Mouse (Mus musculus): Measurements from ENCODE around the gene Skp1a. TPM values are rescaled to one million over a fixed set of nuclear protein-coding genes. Genes with fewer than 3 reads are reported as not detected.

The Skp1a gene
- total RNA-seq, 1 experiment from 2014 or later, result 351 TPM

DNA sequence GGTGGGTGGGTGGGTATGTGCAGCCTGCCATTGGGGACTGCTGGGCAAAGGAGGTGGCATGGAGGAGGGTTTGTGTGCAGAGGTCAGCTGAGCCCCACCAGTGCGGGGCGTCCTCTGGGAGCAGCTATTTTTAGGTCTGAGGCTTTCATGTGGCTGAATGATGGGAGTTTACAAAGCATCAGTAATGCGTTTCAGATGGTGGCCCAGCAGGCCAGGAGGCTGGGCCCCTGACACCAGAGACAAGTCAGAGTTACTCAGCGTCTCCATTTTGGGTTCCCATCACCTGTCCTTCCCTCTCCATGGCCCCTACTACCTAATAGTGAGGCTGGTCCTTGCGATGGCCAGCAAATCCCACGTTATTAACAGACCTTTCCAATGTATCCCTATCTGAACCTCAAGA lies 40.8 kb downstream of the Skp1a start:
- ATAC-seq (replicated peaks in 1 of 2; ENCODE audit: insufficient read depth in 1 of 2, low FRiP score in 2 of 2, low TSS enrichment in 1 of 2, low read depth in 1 of 2, poor library complexity in 2 of 2, severe bottlenecking in 2 of 2), result no peak

DNA sequence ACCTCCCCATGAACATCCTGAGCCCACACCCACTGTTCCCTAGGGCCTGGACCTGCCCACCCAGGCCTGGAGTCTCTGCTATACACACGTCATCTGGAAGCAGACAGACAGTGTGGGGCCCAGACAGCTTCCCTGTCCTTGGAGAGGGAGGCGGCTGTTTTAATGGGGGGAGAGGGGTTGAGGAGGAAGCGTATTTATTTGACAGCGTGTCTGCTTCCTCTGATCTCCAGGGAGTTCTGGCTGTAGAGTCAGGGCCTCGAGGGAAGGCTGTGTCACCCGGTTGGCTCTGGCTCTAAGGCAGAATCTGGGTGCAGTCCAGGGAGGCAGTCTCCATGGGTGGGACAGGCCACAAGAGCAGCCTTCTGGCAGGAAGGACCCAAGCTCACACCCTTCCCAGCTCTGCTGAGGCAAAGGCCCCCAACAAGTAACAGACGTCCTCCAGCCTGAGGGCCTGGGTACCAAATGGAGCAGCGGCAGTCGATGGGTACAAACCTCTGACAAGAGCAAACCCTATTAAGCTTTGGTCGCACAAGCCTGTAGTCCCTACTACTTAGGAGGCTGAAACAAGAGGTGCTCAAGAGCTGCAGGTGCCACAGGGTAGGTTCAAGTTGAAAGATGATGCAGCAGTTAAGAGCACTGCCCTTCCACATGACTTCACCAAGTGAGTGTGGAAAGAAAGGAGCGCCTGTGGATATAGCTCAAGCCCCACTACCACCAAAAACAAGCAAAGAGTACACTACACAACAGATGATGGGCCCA lies 41.6 kb downstream of the Skp1a start:
- peak; percentile 17 to 26; a peak in 2 of 4 replicates for ATAC-seq (replicated peaks in 1 of 2; ENCODE audit: insufficient read depth in 1 of 2, low FRiP score in 2 of 2, low TSS enrichment in 1 of 2, low read depth in 1 of 2, poor library complexity in 2 of 2, severe bottlenecking in 2 of 2)

DNA sequence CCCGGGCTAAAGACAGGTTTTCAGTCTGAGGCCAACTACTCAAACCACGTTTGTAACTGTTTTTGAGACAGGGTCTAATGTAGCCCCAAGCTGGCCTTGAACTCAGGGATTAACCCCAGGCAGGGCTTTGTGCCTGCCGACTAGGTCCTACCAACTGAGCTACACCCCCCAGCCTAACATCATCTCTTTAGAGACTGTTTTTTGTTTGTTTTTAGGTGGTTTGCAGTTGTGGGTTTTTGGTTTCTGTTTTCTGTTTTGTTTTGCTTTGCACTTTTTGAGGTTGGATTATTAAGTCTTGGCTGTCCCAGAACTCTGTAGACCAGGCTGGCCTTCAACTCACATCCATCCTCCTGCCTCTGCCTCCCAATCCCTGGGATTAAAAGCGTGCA lies 42.1 kb downstream of the Skp1a start:
- no peak for ATAC-seq (replicated peaks in 1 of 2; ENCODE audit: insufficient read depth in 1 of 2, low FRiP score in 2 of 2, low TSS enrichment in 1 of 2, low read depth in 1 of 2, poor library complexity in 2 of 2, severe bottlenecking in 2 of 2)

DNA sequence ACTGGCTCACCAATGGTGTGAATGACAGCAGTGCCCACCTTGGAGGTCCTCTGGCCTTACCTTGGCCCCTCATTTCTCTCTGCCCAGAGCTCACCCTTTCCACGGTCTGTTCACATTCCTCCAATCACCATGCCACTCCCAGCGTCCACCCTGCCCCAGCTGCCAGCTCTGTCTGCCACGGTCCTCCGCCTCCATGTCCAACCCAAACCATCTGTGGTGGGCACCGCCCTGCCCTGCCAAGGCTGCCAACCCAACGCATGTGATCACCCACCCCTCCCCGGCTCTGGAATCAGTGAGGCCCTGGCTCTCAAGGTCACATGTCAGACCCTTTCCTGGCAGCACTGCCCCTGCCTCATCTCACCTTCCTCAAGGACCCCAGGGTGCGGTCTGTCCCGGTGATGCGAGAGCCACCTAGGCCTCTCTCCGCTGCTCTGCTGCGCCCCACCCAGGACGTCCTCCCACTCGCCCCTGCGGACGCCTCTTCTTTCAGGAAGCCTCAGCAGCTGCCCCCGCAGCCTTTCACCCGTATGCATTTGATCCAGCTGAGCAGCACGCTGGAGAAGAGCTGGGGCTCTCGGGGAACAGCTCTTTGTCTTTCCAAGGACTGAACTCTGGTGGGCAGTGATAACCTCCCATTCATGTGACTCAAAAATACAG lies 42.8 kb downstream of the Skp1a start:
- no peak for ATAC-seq (replicated peaks in 1 of 2; ENCODE audit: insufficient read depth in 1 of 2, low FRiP score in 2 of 2, low TSS enrichment in 1 of 2, low read depth in 1 of 2, poor library complexity in 2 of 2, severe bottlenecking in 2 of 2)

DNA sequence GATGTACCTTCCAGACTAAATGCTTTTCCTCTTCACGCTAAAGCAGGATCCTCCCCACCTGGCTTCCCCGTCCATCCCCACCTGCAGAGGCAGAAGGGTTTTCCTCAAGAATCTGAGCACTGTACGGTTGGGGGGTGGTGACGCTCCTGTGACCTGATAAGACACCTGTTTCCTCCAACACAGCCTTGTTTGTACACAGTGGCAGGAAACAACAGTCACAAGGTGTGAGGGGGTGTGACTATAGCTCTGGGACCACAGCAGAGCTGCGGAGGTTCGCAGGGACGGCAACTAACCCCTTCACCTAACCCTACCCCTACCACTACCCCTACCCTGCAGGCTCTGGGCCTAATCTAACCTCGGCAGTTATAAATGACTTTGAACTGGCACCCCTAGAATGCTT lies 43.6 kb downstream of the Skp1a start:
- no peak for ATAC-seq (replicated peaks in 1 of 2; ENCODE audit: insufficient read depth in 1 of 2, low FRiP score in 2 of 2, low TSS enrichment in 1 of 2, low read depth in 1 of 2, poor library complexity in 2 of 2, severe bottlenecking in 2 of 2)

DNA sequence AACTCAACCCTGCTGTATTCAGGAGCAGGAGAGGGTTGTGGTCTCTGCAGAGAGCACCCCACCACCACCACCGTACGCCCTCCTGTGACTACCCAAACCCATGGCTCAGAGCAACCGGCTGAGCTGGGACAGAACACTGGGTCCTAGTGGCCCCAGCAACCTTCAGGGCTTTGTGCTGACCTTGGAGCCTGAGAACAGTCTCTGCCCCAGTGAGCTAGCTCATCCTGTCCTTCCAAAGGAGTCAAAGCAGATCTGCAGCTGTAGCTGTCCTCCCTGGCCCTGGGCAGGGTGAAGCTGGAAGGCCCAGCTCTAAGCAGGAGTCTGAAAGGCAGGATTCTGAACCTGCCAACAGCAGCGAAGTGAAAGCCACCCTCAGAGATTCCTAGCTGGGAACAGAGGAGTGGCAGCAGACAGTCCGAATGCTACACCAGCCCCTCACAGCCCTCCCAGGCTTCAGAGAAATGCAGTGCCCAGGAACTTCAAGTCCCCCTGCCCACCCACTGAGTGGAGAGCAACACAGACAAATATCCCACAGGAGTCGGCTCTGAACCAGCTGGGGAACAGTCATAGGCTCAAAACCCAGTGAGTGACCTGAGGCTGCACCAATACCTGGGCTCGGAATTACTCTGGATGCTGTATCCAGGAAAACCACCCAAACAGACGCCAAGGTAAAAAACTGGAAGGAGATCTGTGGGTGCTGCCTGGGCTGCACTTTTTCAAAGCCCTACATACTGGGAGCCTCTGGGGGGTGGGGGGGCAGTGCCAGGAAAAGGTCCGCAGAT lies 44.2 kb downstream of the Skp1a start:
- no peak for ATAC-seq (replicated peaks in 1 of 2; ENCODE audit: insufficient read depth in 1 of 2, low FRiP score in 2 of 2, low TSS enrichment in 1 of 2, low read depth in 1 of 2, poor library complexity in 2 of 2, severe bottlenecking in 2 of 2)

DNA sequence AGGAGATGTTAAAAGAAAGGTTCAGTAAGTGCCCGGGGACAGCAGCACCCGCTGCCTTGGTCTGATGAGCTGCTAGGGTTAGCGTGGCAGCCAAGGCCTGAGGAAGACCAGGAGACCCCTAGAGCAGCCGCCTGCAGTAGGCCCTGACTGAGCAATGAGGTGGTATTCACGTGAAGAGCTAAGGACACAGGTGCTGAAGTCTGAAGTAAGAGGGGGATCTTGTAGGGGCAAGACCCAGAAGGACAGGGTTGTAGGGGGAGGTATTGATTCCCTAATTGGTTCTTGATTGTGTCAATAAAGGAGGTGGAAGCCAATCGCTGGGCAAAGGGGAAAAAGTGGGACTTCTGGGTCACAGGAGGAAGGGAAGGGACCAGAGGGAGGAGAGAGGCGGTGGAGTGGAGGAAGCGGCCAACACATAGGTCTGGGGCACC lies 45.2 kb downstream of the Skp1a start:
- no peak for ATAC-seq (replicated peaks in 1 of 2; ENCODE audit: insufficient read depth in 1 of 2, low FRiP score in 2 of 2, low TSS enrichment in 1 of 2, low read depth in 1 of 2, poor library complexity in 2 of 2, severe bottlenecking in 2 of 2)

DNA sequence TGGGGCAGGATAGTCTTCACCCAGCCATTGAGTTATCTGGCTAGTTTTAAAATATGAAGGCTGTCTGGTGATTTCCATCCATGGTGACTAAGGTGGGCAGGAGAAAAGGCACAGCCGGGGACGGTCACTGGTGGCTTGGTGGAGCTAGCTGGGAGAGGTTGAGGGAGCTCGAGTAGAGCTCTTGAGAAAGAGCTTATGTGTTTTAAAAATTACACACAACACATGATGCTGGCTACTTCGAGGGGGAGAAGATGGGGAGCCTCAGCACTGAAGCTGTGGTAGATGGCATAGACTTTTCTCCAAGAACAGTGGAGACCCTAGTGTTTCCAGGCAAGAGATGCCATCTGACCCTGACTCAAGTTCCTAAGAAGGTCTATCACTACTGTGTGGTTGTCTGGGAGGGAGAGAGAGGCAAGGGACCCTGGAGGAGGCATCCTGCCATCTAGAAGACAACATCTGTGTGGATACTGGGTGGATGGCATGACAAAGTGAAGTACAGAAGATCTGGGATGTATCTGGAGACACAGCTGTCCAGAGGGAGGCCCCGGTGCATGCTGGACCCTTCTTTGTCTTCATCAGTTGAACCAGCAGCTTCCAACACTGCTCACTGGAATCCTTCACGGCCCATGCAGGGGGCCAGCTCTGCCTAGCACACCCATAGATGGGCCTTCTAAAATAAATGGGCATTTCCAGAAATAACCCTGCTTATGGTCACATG lies 45.8 kb downstream of the Skp1a start:
- ATAC-seq (replicated peaks in 1 of 2; ENCODE audit: insufficient read depth in 1 of 2, low FRiP score in 2 of 2, low TSS enrichment in 1 of 2, low read depth in 1 of 2, poor library complexity in 2 of 2, severe bottlenecking in 2 of 2), result no peak

DNA sequence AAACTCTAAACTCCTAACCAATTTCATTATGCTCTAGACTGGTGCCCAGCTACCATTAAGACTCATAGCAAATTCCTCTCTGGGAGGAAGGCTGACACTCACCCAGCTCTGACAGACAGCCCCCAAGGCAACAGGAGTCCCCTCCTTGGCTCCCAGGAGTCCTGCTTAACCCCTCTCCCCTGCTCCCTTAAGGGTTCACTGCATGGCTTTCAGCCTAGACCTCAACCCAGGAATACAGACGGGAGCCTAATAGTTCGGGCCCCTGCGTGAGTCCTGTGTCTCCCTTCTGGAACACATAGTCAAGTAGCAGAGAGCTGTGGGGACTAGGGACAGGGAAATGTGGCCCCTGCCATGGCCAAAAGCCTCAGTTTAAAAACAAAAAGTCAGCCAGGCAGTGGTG lies 46.4 kb downstream of the Skp1a start:
- ATAC-seq (replicated peaks in 1 of 2; ENCODE audit: insufficient read depth in 1 of 2, low FRiP score in 2 of 2, low TSS enrichment in 1 of 2, low read depth in 1 of 2, poor library complexity in 2 of 2, severe bottlenecking in 2 of 2), result no peak

DNA sequence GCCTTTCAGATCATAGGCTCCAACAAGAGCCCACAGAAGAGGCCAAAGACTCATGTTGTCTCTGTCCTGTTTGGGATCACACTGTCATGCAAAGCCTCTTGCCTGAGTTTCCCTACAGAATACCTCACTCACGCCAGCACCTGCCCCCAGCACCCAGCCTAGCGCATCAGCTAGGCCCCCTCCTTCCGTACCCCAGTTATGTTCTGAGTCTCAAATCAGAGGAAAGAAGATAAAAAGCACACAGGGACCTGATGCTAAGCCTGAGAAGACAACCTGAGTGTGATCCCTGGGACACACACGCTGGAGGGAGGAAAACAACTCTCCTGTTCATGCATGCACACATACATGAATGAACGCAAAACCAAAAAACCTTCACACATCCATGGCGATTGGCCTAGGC lies 47.2 kb downstream of the Skp1a start:
- no peak for ATAC-seq (replicated peaks in 1 of 2; ENCODE audit: insufficient read depth in 1 of 2, low FRiP score in 2 of 2, low TSS enrichment in 1 of 2, low read depth in 1 of 2, poor library complexity in 2 of 2, severe bottlenecking in 2 of 2)

DNA sequence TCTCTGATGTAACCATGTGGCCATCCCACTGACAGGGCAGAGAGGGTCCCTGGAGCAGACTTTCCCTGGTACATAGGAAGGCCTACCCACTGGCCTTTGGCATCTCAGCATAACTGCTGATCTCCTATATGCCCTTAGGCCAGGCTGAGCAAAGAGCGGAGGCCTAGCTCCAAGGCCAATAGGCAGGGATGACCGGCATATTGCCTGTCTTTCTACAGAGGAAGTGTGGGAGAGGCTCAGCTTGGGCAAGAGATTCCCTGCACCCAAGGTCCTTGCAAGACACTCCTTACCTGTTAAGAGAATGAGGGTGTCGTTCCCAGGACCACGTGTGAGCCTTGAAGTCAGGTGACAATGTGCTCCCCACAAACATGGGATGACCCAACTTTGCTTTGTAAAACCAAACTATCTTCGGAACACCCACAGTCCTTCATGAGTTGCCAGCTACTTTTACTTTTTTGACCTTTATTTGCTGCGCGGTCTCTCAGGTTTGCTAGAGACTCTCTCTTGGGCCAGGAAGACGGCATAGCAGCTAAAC lies 47.9 kb downstream of the Skp1a start:
- ATAC-seq (replicated peaks in 1 of 2; ENCODE audit: insufficient read depth in 1 of 2, low FRiP score in 2 of 2, low TSS enrichment in 1 of 2, low read depth in 1 of 2, poor library complexity in 2 of 2, severe bottlenecking in 2 of 2), result no peak

DNA sequence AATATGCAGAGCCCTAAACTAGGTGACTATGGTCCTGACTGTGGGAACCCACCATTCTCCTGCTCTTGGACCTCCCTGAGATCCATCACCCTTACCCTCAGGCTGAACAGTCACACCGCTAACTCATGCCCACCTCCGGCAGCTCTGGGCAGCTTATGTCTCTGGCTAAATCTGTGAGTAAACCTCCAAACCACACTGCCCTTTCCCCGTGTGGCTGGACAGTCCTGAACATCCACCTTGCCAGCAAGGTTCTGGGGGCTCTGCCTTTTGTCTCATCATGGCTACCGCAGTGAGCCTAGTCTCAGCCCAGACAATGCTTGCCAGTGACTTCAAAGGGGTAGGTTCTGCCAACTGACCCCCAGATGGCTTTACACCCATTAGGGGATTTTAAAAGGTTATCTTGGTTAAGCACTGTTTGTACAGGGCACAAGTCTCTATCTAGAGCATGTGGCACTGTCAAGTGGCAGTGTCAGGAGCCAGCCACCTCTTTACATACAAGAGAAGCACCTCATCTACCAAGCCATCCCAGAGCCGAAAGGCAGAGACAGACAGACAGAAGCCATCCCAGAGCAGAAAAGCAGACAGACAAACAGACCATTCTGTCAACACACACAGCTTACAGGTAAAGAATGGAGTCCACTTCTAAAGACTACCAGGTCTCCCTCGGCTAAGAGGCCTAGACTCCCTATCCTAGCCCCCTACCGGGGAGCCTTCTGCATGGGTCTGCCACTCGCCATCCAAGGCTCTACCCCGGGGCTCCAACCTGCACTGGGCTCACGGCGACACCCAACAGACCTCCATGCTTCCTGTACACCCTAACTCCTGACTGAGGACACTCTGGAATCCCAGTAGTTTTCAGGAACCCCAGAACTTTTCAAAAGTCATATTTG lies 49.0 kb downstream of the Skp1a start:
- no peak for ATAC-seq (replicated peaks in 1 of 2; ENCODE audit: insufficient read depth in 1 of 2, low FRiP score in 2 of 2, low TSS enrichment in 1 of 2, low read depth in 1 of 2, poor library complexity in 2 of 2, severe bottlenecking in 2 of 2)

DNA sequence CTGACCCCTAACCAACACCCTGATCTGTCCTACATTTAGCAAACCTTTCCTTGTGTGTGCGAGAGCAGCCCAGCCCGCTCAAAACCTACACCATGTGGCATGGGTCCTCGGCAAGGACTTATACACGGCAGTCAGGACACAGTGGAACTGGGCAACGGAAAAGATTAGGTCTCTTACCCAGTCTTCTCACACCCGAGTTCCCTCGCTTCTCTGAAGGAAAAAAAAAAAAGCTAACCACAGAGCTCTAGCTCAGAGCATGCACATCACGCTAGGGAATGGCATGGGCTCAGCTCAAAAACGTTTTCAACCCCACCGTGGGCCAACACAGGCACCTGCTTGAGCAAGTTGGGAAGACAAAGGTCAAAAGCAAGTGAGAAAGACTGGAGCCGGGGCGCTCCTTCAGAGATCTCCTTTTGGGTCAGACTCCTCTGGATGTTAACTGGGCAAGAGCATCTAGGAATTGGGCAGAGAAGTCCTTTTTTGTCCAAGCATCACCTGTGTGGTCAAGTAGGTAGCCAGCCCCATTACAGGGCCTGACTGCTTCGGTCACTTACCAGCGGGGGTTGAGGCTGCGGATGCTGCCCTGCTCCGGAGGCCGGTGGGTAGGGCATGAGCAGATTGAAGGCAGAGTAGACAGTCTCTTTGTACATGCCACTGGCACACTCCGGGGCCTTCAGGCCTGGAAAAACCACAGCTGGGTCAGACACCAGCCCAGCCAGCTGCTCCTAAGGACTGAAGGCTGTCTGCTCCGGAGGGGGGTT lies 50.0 kb downstream of the Skp1a start:
- ATAC-seq (replicated peaks in 1 of 2; ENCODE audit: insufficient read depth in 1 of 2, low FRiP score in 2 of 2, low TSS enrichment in 1 of 2, low read depth in 1 of 2, poor library complexity in 2 of 2, severe bottlenecking in 2 of 2), result no peak

DNA sequence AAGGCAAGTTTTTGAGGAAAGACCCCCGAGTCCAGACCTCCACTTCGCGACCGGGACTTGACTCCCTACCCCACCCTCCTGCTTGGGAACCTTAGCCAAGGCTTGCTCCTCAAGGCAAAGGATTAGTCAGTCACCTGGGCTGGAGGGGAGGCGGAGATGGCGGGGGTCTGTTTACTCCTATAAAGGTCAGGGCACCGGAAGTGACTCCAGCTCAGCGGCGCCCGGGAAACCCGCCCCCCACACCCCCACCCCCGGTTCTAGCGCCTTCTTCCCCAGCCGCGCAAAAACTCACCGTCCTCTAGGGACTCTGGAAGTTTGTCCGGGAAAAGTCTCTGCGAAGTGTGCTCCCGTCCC lies 50.6 kb downstream of the Skp1a start:
- ATAC-seq (replicated peaks in 1 of 2; ENCODE audit: insufficient read depth in 1 of 2, low FRiP score in 2 of 2, low TSS enrichment in 1 of 2, low read depth in 1 of 2, poor library complexity in 2 of 2, severe bottlenecking in 2 of 2), result no peak

DNA sequence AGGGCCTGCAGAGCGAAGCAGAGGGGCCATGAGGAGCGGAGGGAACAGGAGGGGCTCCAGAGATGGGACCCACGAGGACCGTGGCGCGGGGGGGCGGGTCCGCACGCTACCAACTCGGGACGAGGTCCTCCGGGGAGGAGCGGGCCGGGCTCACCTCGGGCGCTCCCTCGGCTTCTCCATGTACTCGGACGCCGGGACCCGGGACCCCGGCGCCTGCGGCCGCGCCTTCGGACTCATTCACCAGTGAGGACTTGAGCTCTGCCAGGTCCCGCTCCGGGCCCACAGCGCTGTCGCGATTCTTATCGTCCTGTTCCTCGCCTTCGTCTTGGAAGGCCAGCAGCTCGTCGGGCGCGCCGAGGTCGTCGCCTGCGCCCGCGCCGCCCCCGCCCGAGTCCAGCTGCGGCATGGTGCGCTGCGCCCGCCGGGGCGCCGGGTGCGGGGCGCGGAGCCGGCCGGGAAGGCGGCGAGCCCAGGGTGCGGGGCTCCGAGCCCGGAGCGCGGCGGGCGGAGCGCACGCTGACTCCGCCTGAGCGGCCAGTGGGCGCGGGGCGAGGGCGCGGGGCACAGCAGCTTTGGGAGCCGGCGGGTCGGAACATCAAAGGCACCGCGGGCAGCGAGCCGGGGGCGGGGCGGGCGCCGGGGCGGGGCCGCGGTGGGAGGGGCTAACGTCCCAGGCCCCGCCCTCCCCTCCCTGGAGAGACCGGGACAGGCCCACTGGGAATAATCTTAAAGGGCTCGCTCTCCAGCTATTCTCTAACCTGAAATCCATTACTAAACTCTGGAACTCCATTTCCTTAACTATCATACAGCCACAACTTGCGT lies 51.2 kb downstream of the Skp1a start, which contains the start of gene Tcf7:
TSS of gene Tcf7 (minus strand) at position 241 of the 822 bp plus-strand sequence.
- no peak for ATAC-seq (replicated peaks in 1 of 2; ENCODE audit: insufficient read depth in 1 of 2, low FRiP score in 2 of 2, low TSS enrichment in 1 of 2, low read depth in 1 of 2, poor library complexity in 2 of 2, severe bottlenecking in 2 of 2)

Data from hematopoietic stem cell, adult 5-6 weeks (primary cell).